Mouse (Mus musculus) common myeloid progenitor, adult 5-6 weeks (primary cell): ENCODE measurements at regions not wholly inside any gene's neighbourhood (a gene's known extent, or its start where the extent isn't known, plus 50 kb on each side); places are given as distances from the start of the nearest gene placed in this dataset.

Experiments used
- ATAC-seq: replicated peaks from 2 replicates; pipeline ENCODE4 v1.8.0; 2016; ENCODE audit warnings: low read depth, mild to moderate bottlenecking, moderate TSS enrichment, inconsistent platforms; ENCODE audit not compliant: poor library complexity, severe bottlenecking

DNA sequence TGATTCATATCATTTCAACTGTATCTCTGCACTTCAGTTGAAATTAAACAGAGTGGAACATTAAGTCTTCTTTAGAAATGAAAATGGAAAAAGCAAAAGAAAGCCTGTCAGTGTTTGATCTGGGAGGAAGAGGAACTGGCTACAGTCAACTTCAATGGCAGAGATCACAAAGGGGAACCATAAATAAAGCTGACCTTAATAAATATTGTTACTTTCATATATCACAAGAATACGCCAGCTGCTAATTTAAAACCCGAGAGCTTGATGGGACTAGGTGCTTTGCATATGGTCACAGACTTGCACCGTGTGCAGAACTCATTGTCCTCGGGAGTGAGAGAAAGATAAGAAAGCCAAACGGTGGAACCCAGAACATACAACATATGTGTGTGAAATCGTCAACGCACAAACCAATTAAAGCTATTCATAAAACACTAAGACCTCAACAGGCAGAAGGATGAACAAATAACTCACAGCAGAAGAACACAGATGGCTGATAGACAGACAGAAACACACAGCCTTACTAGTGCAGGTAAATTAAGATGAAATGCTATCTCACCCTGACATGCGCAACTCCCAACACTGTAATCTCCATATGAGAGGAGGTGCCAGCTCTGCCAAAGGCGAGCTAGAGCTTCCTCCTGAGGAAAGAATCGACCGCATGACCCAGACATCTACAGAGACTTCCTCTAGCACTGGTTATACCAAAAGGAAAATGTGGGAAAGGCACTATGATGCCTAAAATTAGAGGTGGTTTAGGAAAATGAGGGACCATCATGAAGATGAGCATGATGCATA lies 189.9 kb downstream of the Hlx start:
- peak; percentile 63; the same call in 1 of the 2 replicates for ATAC-seq

DNA sequence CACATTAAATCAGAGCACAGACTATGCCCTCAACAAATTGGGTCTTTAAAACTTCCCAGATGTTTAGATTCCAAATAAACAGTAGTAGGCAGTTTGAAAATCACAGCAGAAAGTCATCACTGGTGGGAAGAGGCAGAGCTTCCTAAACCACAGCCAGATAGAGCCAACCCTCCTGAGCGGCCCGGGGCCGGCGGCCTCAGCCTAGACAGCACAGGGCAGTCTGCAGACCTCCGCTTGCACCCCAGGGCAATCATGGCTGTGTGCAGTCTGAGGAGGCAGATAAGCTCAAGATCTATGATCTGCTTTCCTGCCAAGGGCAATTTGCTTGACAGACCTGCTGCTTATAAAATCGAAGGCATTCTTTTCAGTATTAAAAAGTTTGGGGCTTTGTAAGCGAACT lies 192.6 kb downstream of the Hlx start:
- no peak for ATAC-seq

DNA sequence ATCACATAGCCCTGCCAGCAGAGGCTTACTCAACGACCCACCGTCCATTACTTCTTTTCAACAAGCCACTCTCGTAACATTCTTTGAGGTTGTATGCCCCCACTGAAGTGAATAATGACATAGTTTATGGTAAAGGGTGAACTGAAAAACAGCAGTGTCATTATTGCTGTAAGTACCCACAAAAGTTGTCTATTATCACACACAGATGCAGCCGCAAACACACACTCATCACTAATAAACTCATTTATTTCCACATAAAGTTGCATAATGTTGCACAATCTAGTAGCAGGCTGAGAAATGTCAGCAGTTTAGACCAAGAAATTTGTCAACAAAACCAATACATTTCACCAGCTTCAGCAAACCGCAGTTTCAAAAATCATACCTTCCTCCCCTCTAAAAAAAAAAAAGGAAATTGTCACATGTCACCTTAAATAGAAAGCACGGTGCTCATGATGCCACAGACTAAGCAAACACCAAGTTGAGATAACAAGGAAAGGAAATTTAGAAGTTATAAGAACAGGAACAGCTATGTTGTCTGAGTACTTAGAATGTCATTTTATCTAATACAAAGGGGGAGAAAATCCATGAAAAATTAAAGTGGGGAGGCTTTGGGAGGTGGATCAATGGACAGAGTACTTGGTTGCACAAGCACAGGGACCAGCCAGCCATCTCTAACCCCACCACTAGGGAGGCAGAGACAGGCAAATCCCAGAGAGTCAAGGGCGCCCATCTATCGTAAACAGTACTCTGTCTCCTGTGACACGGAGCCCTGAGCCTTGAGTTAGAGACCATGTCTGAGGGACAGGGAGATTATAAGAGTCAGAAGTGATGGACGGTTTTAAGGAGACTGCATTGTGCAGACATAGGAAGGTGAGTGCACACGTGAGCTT lies 195.9 kb downstream of the Hlx start:
- peak; percentile 75 for ATAC-seq

DNA sequence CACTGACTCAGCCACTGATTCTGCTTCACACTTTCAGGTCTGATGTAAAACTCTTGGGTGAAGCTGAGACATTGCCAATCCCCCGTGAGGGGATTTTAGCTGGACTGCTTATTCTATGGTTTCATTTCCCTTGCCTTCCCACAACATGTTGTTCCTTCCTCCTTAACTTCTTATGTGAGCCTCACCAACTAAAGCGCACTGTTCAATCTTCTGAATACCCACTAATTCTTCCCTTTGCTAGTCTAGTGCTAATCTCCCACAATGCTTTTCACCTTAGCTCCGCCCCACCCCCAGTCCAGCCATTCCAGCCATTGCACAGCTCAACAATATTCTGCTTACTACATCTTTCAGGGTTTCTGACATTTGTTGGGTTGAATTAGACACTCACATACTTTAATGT lies 196.7 kb downstream of the Hlx start:
- peak; percentile 56 for ATAC-seq

DNA sequence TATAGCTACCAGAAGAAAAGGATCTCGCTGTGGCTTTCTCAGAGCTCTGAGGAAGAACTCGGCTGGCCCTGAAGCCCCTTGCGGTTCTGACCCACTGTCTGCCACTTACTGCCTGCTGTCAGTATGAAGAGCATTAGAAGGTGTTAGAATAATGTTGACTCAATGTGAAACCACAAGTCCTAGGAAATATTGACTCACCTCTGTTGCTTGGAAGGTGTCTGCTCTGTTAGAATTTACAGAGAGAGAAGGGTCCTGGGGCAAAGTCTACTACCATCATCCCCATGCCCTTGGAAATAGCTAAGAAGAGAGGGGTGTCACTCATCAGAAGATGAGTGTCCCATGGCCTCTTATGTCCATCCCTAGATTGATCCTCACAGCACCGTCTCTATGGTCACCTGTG lies 197.9 kb downstream of the Hlx start:
- no peak for ATAC-seq

DNA sequence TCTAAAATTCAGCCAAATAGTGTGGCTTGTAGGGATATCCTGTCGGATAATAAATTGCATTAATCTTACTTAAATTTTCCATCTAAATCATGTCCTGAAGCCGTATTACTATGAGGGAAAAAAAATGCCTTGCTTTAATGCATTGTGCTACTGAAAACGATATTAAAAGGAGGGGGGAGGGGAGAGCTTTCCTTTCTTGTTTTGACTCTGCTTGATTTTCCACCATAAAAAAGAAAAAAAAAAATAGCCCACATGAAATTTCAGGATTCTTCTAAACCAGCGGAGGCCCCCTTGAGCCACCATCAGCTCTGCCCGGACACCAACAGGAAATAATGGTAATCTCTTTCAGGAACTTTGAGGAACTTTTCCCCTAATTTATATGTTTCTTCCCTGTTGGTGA lies 198.5 kb downstream of the Hlx start:
- ATAC-seq: no peak

DNA sequence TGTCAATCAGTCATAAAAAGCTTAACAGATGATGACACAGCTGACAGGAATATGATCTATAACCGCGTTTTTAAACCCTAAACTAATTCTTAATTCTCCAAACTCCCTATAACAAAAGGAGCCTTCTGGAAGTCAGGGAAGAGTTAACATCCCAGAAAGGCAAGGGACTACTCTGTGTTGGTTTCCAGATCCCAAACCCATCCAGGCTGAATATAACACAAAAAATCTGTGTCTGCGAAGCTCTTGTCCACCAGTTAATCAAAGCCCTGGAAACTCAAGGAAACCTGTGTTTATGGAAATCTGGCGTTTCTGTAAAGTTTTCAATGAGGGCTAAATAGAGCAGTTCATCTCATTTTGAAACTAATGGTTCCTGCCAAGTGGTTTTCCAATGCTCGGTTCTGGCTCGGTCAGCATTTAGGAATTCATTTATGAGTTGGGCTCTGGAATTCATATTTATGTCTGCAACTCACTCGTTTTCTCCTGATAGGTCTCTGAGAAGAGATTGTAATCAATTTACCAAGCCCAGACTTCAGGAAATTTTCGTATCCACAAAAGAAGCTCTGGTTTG lies 199.8 kb downstream of the Hlx start:
- no peak for ATAC-seq

DNA sequence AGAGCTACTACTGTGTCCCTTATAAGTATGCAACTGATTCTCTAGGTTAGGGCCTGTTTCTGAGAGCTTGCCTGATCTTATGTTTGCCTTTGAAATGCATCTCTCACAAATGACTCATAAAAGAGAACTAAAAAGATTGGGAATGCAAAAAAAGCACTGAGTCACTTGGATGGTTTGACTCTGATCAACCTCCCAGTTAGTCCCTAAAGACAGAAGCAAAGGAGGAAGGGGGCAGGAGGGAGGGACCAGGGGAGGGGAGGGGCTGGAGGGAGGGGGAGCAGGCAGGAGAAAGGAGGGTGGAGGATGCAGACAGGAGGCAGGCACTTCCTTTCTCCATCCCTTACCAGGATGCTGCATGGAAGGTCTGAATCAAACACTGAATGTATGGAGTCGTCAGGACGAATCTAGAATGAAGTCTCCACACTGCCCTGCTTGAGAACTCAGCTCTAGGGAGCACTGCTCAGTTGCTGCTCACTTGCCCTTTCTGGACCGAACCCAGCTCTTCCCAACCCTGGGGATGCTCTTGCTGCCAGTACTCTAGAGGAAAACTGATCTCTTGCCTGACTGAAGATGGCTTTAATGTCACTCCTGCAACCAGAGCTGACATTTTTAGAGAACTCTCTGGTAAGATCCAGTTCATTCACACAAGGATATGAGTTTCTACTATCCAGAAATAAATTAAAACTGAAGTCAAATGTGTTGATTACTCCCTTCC lies 201.7 kb downstream of the Hlx start:
- no peak for ATAC-seq

DNA sequence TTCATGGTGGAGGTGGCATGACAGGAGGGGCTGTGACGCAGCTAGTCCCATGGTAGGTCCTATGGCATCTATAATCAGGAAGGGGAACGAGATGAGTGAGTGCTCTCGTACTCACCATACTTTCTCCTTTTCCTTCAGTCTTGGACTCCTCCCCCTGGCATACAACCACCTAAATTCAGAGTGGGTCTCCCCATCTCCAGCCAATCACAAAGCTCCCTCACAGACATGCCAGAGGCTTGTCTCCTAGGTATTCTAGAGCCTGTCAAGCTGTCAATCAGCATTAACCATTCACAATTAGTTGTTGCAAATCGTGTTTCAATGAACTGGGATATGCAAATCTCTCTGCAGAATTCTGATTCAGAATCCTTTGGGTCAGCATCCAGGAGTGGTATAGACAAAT lies 206.7 kb downstream of the Hlx start:
- no peak for ATAC-seq

DNA sequence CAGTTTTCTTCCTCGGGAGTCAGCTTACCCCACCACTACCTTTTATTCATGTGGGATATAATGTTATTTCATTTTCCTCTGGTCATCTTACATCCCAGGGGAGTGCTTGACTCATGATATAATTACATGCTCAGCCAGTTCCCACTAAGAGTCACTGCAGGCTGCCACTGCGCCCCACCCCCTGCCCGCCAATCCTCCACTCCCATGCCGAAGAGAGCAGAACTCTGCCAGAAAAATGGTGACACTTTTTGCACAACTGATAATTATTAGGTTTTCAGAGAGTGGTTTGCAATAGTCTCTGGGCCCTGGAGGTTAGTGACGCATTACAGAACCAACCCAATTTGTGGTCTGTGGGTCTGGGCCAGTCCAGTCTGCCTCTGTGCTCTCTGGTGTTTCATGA lies 212.9 kb downstream of the Hlx start:
- ATAC-seq: no peak

DNA sequence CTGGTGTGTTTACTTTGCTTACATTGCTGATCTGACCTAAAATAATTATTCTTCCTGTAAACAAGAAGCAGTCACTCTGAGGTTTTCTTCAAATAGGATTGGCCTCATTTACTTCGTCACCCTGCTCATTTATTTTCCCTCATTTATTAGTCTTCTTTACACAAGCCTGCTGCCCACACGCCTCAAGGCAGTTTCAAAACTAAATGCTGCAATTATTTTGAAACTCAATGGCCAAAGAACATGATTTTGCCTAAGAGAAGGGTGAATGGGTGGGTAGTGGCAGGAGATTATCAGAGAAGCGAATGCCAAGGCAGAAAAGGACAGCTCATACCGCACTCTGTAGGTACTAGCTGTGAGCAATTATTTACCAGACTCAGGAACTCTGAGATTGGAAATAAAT lies 227.8 kb downstream of the Hlx start:
- ATAC-seq: no peak

DNA sequence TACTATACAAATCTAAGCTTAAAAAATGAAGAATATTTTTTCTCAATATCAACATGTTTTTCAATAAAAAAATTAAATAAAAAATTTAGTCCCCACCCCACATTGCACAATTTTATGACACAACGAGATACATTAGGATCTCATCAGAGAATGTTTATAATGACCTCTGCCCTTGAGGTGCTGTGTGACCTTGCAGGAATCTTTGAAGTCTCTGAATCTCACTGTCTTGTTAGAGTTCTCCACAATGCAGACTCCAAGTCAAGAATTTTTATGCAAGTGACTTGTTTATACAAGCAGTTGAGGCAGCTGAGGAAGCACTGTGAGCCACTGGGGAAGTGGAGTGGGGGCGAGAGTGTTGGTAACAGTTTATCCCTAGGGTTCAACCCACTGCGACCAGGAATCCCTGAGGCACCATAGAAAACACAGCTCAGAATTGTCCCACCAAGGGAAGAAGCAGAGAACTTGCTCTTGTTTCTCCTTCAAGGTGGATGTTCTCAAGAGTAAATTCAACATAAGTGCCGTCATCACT lies 228.5 kb downstream of the Hlx start:
- no peak for ATAC-seq

DNA sequence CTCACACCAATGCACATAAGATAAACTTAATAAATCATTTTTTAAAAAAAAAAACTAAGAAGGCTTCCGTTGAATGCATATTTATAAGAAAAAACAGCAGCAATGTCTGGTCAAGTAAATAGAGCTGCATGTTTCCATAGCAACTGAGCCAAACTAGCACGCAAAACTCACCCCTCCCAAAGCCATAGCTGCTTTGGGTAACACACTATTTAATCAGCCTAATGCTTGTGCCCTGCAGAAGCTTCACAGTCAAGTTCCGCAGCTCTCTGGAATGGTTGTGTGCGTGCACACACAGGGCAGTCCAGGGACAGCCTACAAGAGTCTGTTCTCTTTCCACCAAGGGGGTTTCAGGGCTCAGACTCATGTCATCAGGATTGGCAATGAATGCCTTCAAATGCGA lies 231.7 kb downstream of the Hlx start:
- no peak for ATAC-seq

DNA sequence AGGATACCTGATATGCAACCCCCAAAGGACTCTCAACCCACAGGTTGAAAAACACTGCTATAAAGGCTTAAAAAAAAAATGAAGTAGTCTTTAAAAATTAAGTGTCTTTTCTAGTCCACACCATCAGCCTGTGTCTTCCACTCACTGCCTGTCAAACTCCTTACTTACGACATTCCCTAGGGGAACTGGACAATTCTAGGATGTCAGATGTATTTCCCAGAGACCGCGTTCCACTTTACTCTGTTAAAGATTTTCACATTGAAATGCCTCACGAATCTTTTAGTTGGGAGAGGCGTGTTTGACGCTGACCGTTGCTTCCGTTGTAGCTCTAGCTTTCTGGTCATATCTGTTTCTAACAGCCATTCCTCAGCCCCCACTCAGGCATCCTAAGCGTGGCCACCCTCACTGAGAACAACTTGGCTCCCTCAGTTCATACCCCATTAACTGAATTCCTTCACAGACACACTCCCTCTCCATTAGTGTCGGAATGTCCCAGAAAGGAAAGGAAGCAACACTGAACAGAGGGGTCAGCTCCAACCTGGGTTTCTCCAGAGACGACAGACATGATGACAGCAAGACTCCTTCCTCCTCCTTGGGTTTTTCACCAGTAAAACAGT lies 233.4 kb downstream of the Hlx start:
- ATAC-seq: no peak

DNA sequence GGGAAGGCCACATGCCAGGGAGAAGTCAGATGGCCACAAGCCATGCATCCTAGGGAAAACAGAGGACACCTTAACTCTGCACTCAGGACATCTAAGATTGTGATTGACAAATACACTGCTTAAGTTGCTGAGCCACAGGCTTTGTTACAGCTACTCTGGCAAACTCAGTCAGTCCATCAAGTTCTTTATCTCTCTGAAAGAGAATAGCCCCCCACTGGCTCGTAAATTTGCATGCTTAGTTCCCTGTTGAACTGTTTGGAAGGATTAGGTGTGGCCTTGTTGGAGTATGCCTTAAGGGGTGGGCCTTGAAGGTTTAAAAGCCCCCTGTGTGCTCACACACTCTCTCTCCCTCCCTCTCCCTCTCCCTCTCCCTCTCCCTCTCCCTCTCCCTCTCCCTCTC lies 235.4 kb downstream of the Hlx start:
- ATAC-seq: no peak

DNA sequence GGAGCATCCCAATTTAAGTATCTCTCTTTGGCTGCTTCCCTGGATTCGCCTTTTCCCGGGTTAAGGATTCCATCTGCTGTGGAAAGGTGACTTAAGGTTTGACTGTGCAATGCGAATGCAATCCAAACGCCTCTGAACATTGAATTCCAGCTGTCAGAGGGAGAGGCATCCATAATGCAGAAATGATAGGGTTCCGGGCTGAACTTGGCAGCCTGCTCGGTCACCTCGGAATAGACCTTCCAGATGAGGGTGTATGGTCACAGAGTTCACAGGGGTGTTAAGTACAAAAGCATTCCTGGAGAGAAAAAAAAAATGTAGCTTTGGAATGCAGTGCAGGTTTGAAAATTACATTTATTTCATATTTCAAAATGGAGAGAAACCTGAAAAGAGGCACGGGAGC lies 238.6 kb downstream of the Hlx start:
- ATAC-seq: no peak

DNA sequence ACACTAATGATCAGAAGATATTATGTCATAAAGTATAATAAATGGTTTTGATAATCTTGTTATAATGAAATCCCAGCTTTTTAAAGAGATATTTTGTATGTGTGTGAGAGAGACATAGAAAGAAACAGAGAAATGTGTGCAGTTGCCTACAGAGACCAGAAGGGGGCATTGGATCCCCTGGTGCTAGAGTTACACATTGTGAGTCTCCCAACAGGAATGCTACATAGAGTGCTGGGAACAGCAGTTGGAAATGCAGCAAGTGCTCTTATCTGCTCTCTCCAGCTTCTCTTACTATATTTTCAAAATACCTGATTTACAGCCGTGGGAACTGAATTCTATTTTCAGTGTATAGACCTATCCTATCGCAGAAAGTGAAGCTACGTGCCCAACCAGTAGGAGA lies 240.3 kb downstream of the Hlx start:
- peak; percentile 68; the same call in 1 of the 2 replicates for ATAC-seq

DNA sequence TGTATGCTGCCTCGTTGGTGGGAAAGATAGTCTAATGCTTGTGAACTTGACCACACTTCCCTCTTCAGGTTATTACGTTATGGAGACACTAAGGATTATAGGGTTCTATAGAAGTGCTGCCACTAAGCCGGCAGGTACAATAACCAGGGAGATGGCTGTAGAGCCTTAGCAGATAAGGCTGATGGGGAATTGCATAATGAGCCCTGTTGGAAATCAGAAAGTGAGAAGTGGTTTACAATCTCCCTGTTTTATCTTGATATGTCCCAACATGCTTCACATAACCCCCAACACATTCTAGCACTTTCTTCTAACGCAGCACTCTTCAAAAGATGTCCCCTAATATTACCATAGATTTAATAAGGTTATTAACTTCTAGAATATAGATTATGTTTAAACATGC lies 241.2 kb downstream of the Hlx start:
- peak; percentile 72 for ATAC-seq

DNA sequence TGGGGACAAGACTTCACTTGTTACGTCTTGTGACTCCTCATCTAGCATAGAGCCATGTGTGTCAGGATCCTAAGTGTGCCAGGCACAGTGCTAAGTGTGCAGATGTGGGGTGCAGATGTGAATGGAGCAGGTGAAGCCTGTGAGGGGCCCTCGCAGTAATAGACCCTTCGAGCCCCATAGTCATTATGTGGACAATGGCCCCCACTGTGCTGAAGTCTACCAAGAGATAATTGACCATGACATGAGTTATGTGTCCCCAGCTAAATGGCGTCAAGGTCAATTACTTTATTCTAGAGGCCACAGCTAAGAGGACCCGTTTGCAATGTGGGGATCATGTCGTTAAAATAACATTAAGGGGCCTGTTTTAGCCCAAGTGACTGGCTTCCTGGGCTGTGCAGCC lies 245.0 kb downstream of the Hlx start:
- no peak for ATAC-seq

DNA sequence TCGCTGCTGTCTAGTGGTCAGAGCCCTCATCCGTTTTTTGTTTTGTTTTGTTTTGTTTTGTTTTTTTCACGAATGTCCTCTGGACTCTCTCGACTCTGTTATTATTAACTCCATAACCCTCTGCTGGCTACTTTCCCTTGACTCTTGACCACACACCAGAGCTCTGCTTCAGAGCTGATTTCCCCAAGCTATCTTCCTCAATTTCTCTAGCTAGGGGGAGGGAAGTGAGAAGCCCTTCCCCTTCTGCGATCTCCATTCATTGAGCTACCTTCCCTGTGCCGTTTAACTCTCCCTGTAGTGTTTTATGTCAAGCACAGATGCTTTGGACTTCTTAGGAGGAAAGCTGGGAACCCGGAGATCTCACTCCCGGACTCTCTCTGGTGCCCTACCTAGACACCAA lies 247.6 kb downstream of the Hlx start:
- peak; percentile 55 for ATAC-seq
